Mouse (Mus musculus) adrenal gland (tissue): ENCODE results near the gene Cdan1.

Source experiments
- intact Hi-C: fragments of 180-260 bp; cut with DNase I; formaldehyde crosslinking; loops from one replicate; pipeline ENCODE4 v1.15.1; 2025
- long read RNA-seq, 2 experiments: library from polyadenylated mRNA; unstranded; transcript quantifications; one replicate each; pipeline ENCODE4 v2.0.0; 2020; ENCODE audit warnings: borderline replicate concordance in 1 of 2; ENCODE audit not compliant: insufficient replicate concordance in 1 of 2

Cdan1 gene
- long read RNA-seq, experiment 1, partial matches to known transcripts: 2 of 2 reads
- long read RNA-seq, experiment 1, other reads (novel, unspliced or antisense): 0 of 2 reads
- long read RNA-seq, experiment 2, partial matches to known transcripts: 1 of 4 reads
- long read RNA-seq, experiment 2, other reads (novel, unspliced or antisense): 3 of 4 reads

GRCm38 (mm10) chr2:120849449-120850423 lies at the start of gene Cdan1:
Gene Cdan1 (minus strand): TSS chr2:120850128.
- intact Hi-C loops: loop anchor here (10.0 kb wide), 1 partner anchor 115 kb away; no protein-coding TSS in a partner anchor

GRCm38 (mm10) chr2:120896361-120896760 lies 46.4 kb upstream of the Cdan1 start:
- intact Hi-C loops: no loop called here

- intact Hi-C loops: no loop called here
Measured at GRCm38 (mm10) chr2:120887601-120888000, 37.7 kb upstream of the Cdan1 start.

- intact Hi-C loops: no loop called here
Measured at GRCm38 (mm10) chr2:120873192-120873591, 23.3 kb upstream of the Cdan1 start.

GRCm38 (mm10) chr2:120871447-120872336 lies 21.8 kb upstream of the Cdan1 start:
- intact Hi-C loops: no loop called here

GRCm38 (mm10) chr2:120867336-120867735 lies 17.4 kb upstream of the Cdan1 start:
- intact Hi-C loops: loop anchor here (5.0 kb wide), 1 partner anchor 395 kb away; no protein-coding TSS in a partner anchor

GRCm38 (mm10) chr2:120866561-120866960 lies 16.6 kb upstream of the Cdan1 start:
- intact Hi-C loops: loop anchor here (5.0 kb wide), 1 partner anchor 394 kb away; no protein-coding TSS in a partner anchor

GRCm38 (mm10) chr2:120863389-120863788 lies 13.5 kb upstream of the Cdan1 start:
- intact Hi-C loops: no loop called here

GRCm38 (mm10) chr2:120860699-120861098 lies 10.8 kb upstream of the Cdan1 start:
- intact Hi-C loops: no loop called here

- intact Hi-C loops: loop anchor here (10.0 kb wide), 1 partner anchor 123 kb away; no protein-coding TSS in a partner anchor
Measured at GRCm38 (mm10) chr2:120858131-120858530, 8.2 kb upstream of the Cdan1 start.

GRCm38 (mm10) chr2:120853151-120853550 lies 3.2 kb upstream of the Cdan1 start:
- intact Hi-C loops: loop anchor here (10.0 kb wide), 1 partner anchor 118 kb away; no protein-coding TSS in a partner anchor

GRCm38 (mm10) chr2:120852626-120853025 lies 2.7 kb upstream of the Cdan1 start:
- intact Hi-C loops: loop anchor here (10.0 kb wide), 1 partner anchor 118 kb away; no protein-coding TSS in a partner anchor

GRCm38 (mm10) chr2:120850424-120851082 lies 625 bp upstream of the Cdan1 start, which contains the start of gene Ttbk2:
Gene Ttbk2 (minus strand): TSS chr2:120850604.
- intact Hi-C loops: loop anchor here (10.0 kb wide), 1 partner anchor 116 kb away; no protein-coding TSS in a partner anchor

GRCm38 (mm10) chr2:120845280-120845679 lies 4.6 kb downstream of the Cdan1 start:
- intact Hi-C loops: no loop called here

- intact Hi-C loops: no loop called here
Measured at GRCm38 (mm10) chr2:120843990-120844389, 5.9 kb downstream of the Cdan1 start.

GRCm38 (mm10) chr2:120841211-120841610 lies 8.7 kb downstream of the Cdan1 start:
- intact Hi-C loops: no loop called here

- intact Hi-C loops: no loop called here
Measured at GRCm38 (mm10) chr2:120835167-120835566, 14.8 kb downstream of the Cdan1 start.

GRCm38 (mm10) chr2:120826936-120827638 lies 22.8 kb downstream of the Cdan1 start:
- intact Hi-C loops: no loop called here

- intact Hi-C loops: no loop called here
Measured at GRCm38 (mm10) chr2:120770265-120770935, 79.5 kb downstream of the Cdan1 start.
